Mouse (Mus musculus): ENCODE data around the gene Rpl13. TPM values are rescaled to one million over a fixed set of nuclear protein-coding genes. Genes with fewer than 3 reads are reported as not detected.
A peak's percentile ranks its signal among the peaks of the same experiment; 100 is the strongest.
"Not testable (repeated sequence)": the region's sequence is repeated elsewhere in the genome, so short reads cannot be mapped to it uniquely, and the experiment has no call there.

Rpl13 gene
- total RNA-seq (2015; ENCODE audit: low replicate concordance) (320 and 376 TPM in 2 replicates), total RNA-seq (2017; ENCODE audit: low replicate concordance) (611 and 691 TPM in 2 replicates)

DNA sequence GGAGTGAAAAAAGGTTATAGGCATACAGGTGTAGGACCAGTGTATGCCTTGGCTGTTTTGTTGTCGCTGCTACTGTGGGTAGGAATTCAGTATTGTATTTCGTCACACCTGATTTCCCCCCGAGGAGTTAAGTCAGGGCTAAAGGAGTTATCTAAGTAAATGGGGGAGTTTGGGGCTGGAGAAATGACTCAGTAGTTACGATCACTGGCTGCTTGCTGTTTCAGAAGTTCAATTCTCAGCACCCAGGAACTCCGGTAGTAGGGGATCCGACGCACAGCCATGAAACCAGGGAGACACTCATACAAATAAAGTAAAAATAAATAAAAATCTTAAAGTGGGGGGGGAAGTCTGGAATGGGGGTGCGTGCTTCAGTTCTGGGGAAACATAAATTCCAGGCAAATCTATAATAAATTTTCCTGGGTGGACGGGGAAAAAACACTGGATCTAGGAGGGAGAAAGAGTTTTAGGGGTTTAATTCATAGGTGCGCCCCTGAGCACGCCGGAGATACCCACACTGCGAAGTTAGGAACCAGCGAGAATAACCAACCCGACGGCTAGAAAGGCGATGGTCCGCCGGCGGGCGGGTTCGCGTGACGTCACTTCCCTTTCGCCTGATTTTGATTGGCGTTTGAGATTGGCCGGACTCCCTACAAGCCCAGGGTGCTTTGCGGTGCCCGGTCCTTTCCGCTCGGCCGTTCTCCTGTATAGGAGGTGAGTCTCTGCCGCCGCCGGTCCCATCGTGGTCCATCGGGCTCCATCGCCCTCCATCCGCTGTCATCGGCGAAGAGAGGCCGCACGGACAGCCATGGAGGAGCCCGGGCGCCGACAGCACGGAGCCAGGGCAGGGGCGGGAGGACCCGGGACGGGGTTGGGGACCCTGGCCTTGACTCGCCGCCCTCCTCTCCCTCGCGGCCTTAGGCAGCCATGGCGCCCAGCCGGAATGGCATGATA is at the start of gene Rpl13:
TSS of gene Rpl13 (plus strand) at position 616 of the 951 bp plus-strand sequence.
- peak; percentile 99 for ATAC-seq (replicated peaks; ENCODE audit: low FRiP score, poor library complexity, severe bottlenecking)

- no peak for ATAC-seq (replicated peaks; ENCODE audit: low FRiP score, poor library complexity, severe bottlenecking)
Measured at GRCm38 (mm10) chr8:123062721-123063120, 39.4 kb upstream of the Rpl13 start, which contains the start of gene Spg7. TSS of gene Spg7 (plus strand) at chr8:123062942.

DNA sequence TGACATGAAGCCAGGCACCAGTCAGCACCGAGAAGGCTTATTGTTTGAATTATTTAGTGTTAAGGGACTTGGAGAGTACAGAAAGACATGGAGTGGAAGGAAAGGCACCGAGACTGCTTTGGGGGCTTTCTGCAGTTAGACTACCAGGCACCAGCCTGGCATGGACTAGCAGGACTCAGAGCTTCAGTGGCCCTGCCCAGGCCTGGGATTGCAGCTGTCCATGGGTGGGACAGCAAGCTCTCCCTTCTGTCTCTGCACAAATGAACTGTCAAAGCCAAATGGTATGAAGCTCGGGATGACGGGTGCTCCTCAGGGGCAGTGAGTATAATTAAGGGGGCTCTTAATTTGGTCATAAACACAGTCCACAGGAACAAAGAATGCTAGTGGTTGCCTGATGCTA is 38.1 kb upstream of the Rpl13 start:
- no peak for ATAC-seq (replicated peaks; ENCODE audit: low FRiP score, poor library complexity, severe bottlenecking)

DNA sequence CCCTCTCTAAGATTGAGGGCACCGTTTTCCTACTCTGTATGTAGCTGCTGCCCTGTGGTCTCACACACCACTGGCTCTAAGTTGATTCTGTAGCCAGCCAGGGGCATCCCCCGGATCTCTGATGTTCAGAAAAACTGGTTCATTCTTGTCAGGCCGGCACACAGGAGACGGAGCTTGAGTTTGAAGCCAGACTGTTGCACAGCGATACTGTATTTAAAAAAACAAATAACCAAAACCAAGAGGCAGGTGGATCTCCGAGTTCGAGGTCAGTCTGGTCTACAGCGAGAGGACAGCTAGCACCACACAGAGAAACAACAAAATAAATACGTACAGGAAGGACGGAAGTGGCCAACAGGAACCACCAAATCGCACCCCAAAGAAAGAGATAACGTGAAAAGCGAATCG is 37.3 kb upstream of the Rpl13 start:
- peak; percentile 53 for ATAC-seq (replicated peaks; ENCODE audit: low FRiP score, poor library complexity, severe bottlenecking)

DNA sequence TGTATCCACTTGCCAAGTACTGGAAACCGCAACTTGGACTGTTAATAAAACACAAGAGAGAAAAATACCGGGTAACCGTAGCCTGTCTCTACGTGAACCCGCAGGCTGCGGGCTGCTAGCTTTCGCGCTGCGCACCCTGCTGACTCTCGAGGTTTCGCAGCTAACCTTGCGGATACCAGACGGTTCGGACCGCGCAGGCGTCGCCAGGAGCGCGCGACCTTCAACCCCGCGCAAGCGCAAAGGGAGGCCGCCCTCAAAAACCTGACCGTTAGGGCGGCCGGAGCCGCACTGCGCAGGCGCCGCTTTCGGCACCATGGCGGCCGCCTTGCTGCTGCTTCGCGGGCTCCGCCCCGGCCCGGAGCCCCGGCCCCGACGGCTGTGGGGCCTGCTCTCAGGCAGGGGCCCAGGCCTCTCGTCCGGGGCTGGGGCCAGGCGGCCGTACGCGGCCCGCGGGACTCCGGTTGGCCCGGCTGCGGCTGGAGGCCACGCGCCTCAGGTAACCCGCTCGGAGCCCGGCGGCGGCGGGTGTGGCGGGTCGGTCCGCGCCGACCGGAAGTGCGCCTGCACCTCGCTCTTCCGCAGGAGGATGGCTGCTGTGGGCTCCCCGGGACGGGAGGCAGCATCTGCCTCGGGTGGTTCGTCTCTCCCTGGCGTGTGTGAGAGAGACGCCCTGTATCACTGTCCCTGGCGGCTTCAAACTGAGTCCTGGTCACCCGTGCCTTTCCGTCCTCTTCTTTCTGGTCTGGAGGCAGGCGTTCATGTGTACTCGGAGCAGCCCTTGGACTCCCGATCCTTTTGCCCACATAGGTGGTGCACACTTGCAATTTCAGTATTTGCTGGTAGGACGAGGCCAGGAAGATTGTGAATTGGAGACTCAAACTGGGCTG is 36.7 kb upstream of the Rpl13 start:
- ATAC-seq (replicated peaks; ENCODE audit: low FRiP score, poor library complexity, severe bottlenecking) = peak; percentile 91

DNA sequence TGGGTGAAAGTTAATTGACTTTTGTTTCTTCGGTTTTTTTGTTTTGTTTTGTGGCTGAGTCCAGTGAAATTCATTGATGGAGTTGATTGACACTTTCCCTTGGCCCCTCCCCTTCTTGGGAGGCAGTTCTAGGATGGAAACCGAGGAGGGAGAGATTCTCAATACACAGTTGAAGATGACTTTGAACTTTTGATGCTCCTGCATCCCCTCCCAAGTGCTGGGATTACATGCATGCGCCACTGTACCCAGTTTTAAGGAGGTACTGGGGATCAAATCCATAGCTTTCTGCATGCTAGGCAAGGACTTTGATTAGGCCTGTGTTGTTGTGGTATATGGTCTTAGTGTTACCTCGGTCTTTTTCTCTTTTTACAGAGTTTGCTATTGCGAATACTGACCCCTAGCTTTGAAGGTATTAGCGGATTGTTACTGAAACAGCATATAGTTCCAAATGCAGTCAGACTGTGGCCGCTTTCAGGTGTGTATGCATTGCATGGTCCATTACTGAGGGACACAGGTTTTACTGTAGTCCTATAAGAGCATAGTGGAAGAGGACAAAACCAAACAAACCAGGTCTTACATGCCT is 36.0 kb upstream of the Rpl13 start:
- peak; percentile 47 for ATAC-seq (replicated peaks; ENCODE audit: low FRiP score, poor library complexity, severe bottlenecking)

DNA sequence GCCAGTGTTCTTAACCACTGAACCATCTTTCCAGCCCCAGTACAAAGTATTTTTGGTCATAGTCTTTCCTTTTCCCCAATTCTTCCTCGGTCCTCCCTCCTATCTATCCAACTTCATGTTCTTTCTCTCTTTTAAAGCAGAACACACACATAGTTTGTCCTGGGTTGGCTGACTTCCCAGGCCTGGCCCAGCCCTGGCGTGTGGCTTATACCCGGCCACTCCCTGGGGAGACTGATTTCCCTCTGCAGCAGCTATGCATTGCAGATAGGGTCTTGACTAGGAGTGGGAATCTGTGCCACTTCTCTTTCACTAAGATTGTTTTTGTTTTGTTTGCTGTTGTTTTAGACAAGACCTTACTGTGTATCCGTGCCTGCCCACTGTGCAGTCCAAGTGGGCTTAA is 31.0 kb upstream of the Rpl13 start:
- no peak for ATAC-seq (replicated peaks; ENCODE audit: low FRiP score, poor library complexity, severe bottlenecking)

GRCm38 (mm10) chr8:123077213-123077612 is 24.9 kb upstream of the Rpl13 start:
- ATAC-seq (replicated peaks; ENCODE audit: low FRiP score, poor library complexity, severe bottlenecking) = no peak

- ATAC-seq (replicated peaks; ENCODE audit: low FRiP score, poor library complexity, severe bottlenecking) = no peak
Measured at GRCm38 (mm10) chr8:123082993-123083392, 19.2 kb upstream of the Rpl13 start.

GRCm38 (mm10) chr8:123083610-123084009 is 18.5 kb upstream of the Rpl13 start:
- no peak for ATAC-seq (replicated peaks; ENCODE audit: low FRiP score, poor library complexity, severe bottlenecking)

DNA sequence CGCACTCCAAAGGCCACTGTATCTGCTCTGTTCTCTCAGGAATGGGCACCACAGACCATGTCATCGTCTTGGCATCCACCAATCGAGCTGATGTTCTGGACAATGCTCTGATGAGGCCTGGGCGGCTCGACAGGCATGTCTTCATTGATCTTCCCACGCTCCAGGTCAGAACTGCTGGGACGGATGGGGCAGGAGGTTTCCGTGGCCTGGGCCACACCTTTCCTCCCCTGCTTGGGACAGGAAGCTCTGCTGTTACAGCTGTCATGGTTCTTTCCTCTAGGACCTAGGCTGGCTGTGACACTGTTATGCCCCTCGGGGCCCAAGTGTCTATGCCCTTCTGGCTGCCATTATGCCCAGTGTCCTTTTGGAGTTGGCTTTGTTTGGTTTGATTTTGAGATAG is 14.9 kb upstream of the Rpl13 start:
- no peak for ATAC-seq (replicated peaks; ENCODE audit: low FRiP score, poor library complexity, severe bottlenecking)

GRCm38 (mm10) chr8:123097216-123097615 is 4.9 kb upstream of the Rpl13 start:
- ATAC-seq (replicated peaks; ENCODE audit: low FRiP score, poor library complexity, severe bottlenecking) = no peak

DNA sequence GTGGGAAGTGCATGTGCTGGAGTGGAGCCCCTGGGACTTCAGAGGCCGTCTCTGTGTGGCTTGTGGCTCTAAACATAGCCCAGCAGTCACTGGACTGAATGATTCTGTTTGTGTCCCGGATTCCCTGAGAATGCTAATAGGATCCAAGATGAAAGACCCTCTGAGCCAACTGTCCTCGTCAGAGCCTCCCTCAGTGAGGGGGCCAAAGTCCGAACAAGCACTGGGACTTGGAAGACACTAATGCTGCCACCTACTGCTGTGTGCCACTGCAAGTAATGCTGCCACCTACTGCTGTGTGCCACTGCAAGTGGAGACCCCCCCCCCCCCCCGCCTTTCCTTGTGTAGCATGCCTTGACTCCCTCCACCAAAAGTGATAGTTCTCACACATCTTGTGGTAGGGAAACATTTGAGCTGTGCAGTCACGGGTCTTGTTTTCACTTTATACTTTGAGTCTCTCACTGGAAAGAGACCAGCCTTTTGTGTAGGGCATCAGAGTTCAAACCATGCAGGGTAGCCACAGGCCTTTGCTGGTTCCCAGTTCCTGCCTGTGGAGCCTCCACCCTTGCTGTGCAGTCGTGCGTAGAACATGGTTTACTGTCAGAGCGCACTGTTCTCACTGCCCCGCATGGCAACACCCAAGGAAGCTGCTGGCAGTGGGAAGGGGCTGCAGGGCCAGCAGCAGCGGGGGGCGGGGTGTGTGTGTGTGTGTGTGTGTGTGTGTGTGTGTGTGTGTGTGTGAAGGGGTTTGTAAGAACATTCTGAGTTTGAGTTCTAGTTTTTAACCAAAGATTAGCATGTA is 4.2 kb upstream of the Rpl13 start:
- no peak for ATAC-seq (replicated peaks; ENCODE audit: low FRiP score, poor library complexity, severe bottlenecking)

- no peak for ATAC-seq (replicated peaks; ENCODE audit: low FRiP score, poor library complexity, severe bottlenecking)
Measured at GRCm38 (mm10) chr8:123100288-123100687, 1.9 kb upstream of the Rpl13 start.

DNA sequence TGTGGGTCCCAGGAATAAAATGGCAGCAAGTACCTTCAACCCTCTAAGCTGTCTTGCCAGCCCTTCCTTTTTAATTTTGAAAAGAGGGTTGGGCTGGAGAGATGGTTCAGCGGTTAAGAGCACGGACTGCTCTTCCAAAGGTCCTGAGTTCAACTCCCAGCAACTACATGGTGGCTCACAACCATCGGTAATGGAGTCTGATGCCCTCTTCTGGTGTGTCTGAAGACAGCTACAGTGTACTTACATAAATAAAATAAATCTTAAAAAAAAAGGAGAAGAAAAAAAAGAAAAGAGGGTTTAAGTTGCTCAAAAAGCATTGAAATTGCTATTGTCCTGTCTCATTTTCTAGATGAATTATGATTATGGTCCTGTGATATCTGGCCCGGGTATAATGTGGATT is 906 bp upstream of the Rpl13 start:
- ATAC-seq (replicated peaks; ENCODE audit: low FRiP score, poor library complexity, severe bottlenecking) = no peak

DNA sequence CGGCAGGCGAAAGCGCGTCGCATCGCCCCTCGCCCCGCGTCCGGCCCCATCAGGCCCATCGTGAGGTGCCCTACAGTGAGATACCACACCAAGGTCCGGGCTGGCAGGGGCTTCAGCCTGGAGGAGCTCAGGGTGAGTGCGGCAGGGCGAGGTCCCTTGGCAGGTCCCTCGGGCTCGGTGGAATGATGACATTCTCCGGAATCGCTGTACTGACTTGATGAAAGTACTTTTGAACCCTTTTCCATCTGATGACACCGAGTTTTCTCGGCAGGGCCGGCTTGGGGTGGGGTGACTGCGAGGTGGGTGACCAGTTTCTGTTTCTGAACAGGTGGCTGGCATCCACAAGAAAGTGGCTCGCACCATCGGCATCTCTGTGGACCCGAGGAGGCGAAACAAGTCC is 705 bp downstream of the Rpl13 start:
- ATAC-seq (replicated peaks; ENCODE audit: low FRiP score, poor library complexity, severe bottlenecking) = not testable (repeated sequence)

DNA sequence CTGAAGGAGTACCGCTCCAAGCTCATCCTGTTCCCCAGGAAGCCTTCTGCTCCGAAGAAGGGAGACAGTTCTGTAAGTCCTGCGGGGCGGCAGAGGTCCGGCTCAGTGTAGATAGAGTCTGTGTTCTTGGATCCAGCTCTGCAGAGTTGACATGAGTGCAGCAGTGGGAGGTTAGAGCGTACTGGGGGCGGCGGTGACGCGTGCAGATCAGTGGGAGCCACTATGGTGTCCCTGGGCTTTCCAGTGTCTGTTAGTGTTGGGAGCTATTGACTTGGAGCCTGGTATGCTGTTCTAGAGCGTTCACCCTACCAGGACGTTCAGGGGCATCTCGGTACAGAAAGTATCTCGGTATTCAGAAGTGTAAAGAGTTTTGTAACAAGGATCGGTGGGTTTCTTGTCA is 1.1 kb downstream of the Rpl13 start:
- ATAC-seq (replicated peaks; ENCODE audit: low FRiP score, poor library complexity, severe bottlenecking) = no peak

- ATAC-seq (replicated peaks; ENCODE audit: low FRiP score, poor library complexity, severe bottlenecking) = no peak
Measured at GRCm38 (mm10) chr8:123104046-123104767, 2.1 kb downstream of the Rpl13 start.

Data from erythroid progenitor cell, adult 5-6 weeks (primary cell).